Mouse (Mus musculus) olfactory bulb, adult 2 months (tissue): ENCODE results near the gene Nxf1.

Source experiments
- CTCF ChIP-seq: fragments of 200-500 bp; IDR thresholded peaks from 2 replicates; pipeline ENCODE4 v1.5.1; 2012; ENCODE audit warnings: low read depth, mild to moderate bottlenecking, low read length, moderate library complexity; ENCODE audit not compliant: insufficient read depth
- POLR2A ChIP-seq: fragments of 200-500 bp; IDR thresholded peaks from 2 replicates; pipeline ENCODE4 v1.6.1; 2012; ENCODE audit warnings: mild to moderate bottlenecking, low read depth, low read length, moderate library complexity; ENCODE audit not compliant: insufficient read depth

- TF ChIP-seq POLR2A (no peak), CTCF (no peak)
Observed at GRCm38 (mm10) chr19:8815812-8816211, 58.9 kb downstream of the Nxf1 start.
